Mouse (Mus musculus) midbrain, embryonic 15.5 days (tissue): ENCODE measurements around the gene Nuf2. TPM values are rescaled to one million over a fixed set of nuclear protein-coding genes. Genes with fewer than 3 reads are reported as not detected.
"Not testable (repeated sequence)": the region's sequence is repeated elsewhere in the genome, so short reads cannot be mapped to it uniquely, and the experiment has no call there.

Source experiments
- ATAC-seq: fragments of 200-750 bp; cut with Nextera tagmentation; replicated peaks from 2 replicates; pipeline ENCODE4 v1.8.0; 2017; ENCODE audit warnings: moderate TSS enrichment
- H3K27ac ChIP-seq: fragments of 300-500 bp; sonication (generic); 2 replicates; pipeline ENCODE4 v1.5.1; 2015; ENCODE audit warnings: mild to moderate bottlenecking, inconsistent platforms
- H3K27me3 ChIP-seq: fragments of 300-500 bp; sonication (generic); replicated peaks from 2 replicates; pipeline ENCODE4 v1.6.1; 2015; ENCODE audit warnings: inconsistent platforms
- H3K36me3 ChIP-seq: fragments of 300-500 bp; sonication (generic); replicated peaks from 2 replicates; pipeline ENCODE4 v1.6.1; 2015; ENCODE audit warnings: inconsistent platforms
- H3K4me1 ChIP-seq: fragments of 300-500 bp; sonication (generic); 2 replicates; pipeline ENCODE4 v1.6.1; 2015; ENCODE audit warnings: inconsistent platforms
- H3K4me2 ChIP-seq: fragments of 300-500 bp; sonication (generic); 2 replicates; pipeline ENCODE4 v1.6.1; 2015; ENCODE audit warnings: inconsistent platforms, mild to moderate bottlenecking, moderate library complexity
- H3K4me3 ChIP-seq: fragments of 300-500 bp; sonication (generic); 2 replicates; pipeline ENCODE4 v1.5.1; 2015; ENCODE audit warnings: mild to moderate bottlenecking, inconsistent platforms
- H3K9ac ChIP-seq: fragments of 300-500 bp; sonication (generic); 2 replicates; pipeline ENCODE4 v1.6.1; 2015; ENCODE audit warnings: mild to moderate bottlenecking, inconsistent platforms
- H3K9me3 ChIP-seq: fragments of 300-500 bp; sonication (generic); 2 replicates; pipeline ENCODE4 v1.6.1; 2016; ENCODE audit warnings: inconsistent platforms
- WGBS: fragments of 180-500 bp; shearing (Covaris S2); methylation state at CpG from one replicate; pipeline ENCODE4 v1.1.7; 2015; ENCODE audit warnings: mixed read lengths; 5-methylcytosine and 5-hydroxymethylcytosine counted together
- polyA plus RNA-seq: library from polyadenylated mRNA; unstranded; fragments of >200 nt; fragmentation: Nextera tagmentation; extraction: Ambion mirVana; gene quantifications from 2 replicates; pipeline ENCODE4 v1.2.1, GENCODE M21; 2015

Gene Nuf2
- 9.8 and 10.6 TPM in 2 replicates for polyA plus RNA-seq

- Histone ChIP-seq H3K36me3 (no peaks in the 10 kb centered on the region), H3K9ac (peak within 1 kb of the TSS; percentile 37), H3K9me3 (no peaks in the 10 kb centered on the region), H3K4me1 (peaks cover 10% of the 10 kb centered on the region), H3K4me2 (peak within 1 kb of the TSS; percentile 82), H3K4me3 (peak within 1 kb of the TSS; percentile 54), H3K27me3 (no peaks in the 10 kb centered on the region), H3K27ac (peak within 1 kb of the TSS; percentile 85)
- ATAC-seq, result peak; percentile 97
- under 1% methylated on average over 39 of the region's 39 CpGs for WGBS
Observed at GRCm38 (mm10) chr1:169530876-169531701, at the start of gene Nuf2. Nuf2 (minus strand) TSS chr1:169531464.

DNA sequence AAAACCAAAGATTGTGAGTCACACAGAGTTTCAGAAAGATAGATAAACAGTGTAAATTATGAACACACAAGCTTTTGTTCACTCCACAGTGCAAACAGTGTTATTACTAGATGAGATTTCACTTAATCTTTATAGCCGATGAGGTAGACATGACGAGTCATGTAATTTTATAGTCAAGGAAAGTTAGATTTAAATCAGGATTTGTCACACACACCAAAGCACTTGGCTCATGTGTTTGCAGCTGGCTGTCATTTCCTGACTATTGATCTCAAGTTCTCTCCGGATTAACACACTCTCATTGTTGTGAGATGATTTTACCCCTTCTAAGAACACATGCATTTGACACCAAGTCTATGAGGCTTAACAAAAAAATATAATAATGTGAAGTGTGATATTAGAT, 48.3 kb upstream of the Nuf2 start:
- Histone ChIP-seq H3K27me3 (no peaks in the 10 kb centered on the region), H3K4me2 (no peak overlapping the region), H3K9me3 (no peaks in the 10 kb centered on the region), H3K36me3 (no peaks in the 10 kb centered on the region), H3K4me1 (no peaks in the 10 kb centered on the region), H3K27ac (no peak overlapping the region), H3K9ac (no peak overlapping the region), H3K4me3 (no peak overlapping the region)
- ATAC-seq, result no peak
- 65% methylated on average over 3 of the region's 3 CpGs for WGBS

- no peaks in the 10 kb centered on the region for H3K27me3 ChIP-seq
- H3K27ac ChIP-seq, result no peak overlapping the region
- H3K9me3 ChIP-seq, result no peaks in the 10 kb centered on the region
- H3K36me3 ChIP-seq, result no peaks in the 10 kb centered on the region
- no peak for ATAC-seq
- H3K4me3 ChIP-seq, result no peak overlapping the region
- H3K4me1 ChIP-seq, result no peaks in the 10 kb centered on the region
- H3K4me2 ChIP-seq, result no peak overlapping the region
- H3K9ac ChIP-seq, result no peak overlapping the region
Observed at GRCm38 (mm10) chr1:169574136-169574535, 42.9 kb upstream of the Nuf2 start.

- Histone ChIP-seq H3K9me3 (no peaks in the 10 kb centered on the region), H3K4me2 (no peak overlapping the region), H3K27ac (no peak overlapping the region), H3K36me3 (no peaks in the 10 kb centered on the region), H3K4me3 (no peak overlapping the region), H3K9ac (no peak overlapping the region), H3K27me3 (no peaks in the 10 kb centered on the region), H3K4me1 (no peaks in the 10 kb centered on the region)
- WGBS, result 75% methylated on average over 2 of the region's 2 CpGs
- no peak for ATAC-seq
Observed at GRCm38 (mm10) chr1:169555621-169556020, 24.4 kb upstream of the Nuf2 start.

DNA sequence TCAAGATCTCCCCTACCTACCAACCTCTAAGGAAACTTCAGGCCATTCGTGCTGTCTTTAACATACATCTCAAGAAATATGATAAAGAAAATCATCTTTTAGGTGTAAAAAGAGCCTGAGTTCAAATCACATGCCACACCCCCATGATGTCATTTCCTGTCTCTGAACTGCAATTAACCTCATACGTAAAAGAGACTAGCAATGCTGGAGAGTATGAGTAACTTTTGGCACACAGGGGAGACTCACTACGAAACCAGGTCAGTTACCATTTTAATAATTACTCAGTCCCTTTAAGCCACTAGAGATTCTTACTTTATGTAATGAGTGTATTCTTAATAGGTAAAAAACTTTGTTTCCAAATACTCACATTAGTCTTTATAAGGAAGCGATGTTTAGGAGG, 23.8 kb upstream of the Nuf2 start:
- no peak overlapping the region for H3K27ac ChIP-seq
- H3K4me2 ChIP-seq, result no peak overlapping the region
- no peaks in the 10 kb centered on the region for H3K4me1 ChIP-seq
- no peaks in the 10 kb centered on the region for H3K36me3 ChIP-seq
- H3K9me3 ChIP-seq, result no peaks in the 10 kb centered on the region
- no peak overlapping the region for H3K9ac ChIP-seq
- WGBS, result 91% methylated on average over 4 of the region's 4 CpGs
- no peaks in the 10 kb centered on the region for H3K27me3 ChIP-seq
- ATAC-seq, result no peak
- no peak overlapping the region for H3K4me3 ChIP-seq

DNA sequence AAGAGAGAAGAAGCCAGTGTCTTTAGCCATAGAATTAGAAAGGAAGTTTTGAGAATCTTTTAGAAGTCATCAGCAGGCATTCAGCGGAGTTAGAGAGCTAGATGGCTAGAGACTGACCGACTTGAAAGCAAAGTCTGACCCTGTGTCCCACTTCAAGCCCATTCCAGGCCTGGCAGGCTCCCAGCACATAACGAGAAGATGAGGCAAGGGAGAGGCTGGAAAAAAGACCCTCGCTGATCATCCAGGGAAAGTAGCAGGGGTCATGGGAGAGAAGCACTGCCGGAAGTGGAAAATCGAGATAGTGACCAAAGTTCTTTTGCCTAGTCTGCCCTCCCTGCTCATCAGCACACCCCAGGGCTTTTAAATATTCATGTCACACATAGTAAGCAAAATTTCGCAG, 22.2 kb upstream of the Nuf2 start:
- H3K9me3 ChIP-seq, result no peaks in the 10 kb centered on the region
- ATAC-seq, result no peak
- H3K4me1 ChIP-seq, result no peaks in the 10 kb centered on the region
- H3K36me3 ChIP-seq, result no peaks in the 10 kb centered on the region
- H3K27me3 ChIP-seq, result no peaks in the 10 kb centered on the region
- no peak overlapping the region for H3K9ac ChIP-seq
- 87% methylated on average over 7 of the region's 7 CpGs for WGBS
- H3K27ac ChIP-seq, result no peak overlapping the region
- H3K4me3 ChIP-seq, result no peak overlapping the region
- H3K4me2 ChIP-seq, result no peak overlapping the region

DNA sequence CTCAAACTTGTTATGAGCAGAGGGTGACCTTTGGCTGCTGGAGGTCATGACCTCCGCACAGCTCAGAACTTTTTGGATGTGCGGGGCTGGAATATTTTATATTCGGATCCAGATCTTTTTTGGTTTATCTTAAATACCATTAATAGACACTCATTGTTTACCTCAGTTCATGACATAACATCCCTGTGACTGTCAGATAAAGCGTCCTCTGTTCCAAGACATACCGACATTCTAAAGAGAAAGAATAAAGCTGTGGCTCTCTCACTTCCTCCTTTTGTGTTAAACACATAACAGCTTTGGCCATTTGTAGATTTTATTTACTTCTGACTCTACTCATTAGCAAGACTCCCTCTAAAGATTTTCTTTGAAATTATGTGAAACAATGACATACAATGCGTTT, 9.2 kb upstream of the Nuf2 start:
- no peak for ATAC-seq
- Histone ChIP-seq H3K9me3 (no peaks in the 10 kb centered on the region), H3K9ac (no peak overlapping the region), H3K27ac (no peak overlapping the region), H3K4me1 (no peaks in the 10 kb centered on the region), H3K4me2 (no peak overlapping the region), H3K36me3 (no peaks in the 10 kb centered on the region), H3K27me3 (no peaks in the 10 kb centered on the region), H3K4me3 (no peak overlapping the region)
- 88% methylated on average over 6 of the region's 6 CpGs for WGBS

GRCm38 (mm10) chr1:169531702-169532535, 655 bp upstream of the Nuf2 start:
- Histone ChIP-seq H3K4me2 (peak overlapping the region; percentile 82), H3K9me3 (no peaks in the 10 kb centered on the region), H3K27me3 (no peaks in the 10 kb centered on the region), H3K4me3 (peak overlapping the region; percentile 54), H3K4me1 (peaks cover 10% of the 10 kb centered on the region), H3K36me3 (no peaks in the 10 kb centered on the region), H3K27ac (peak overlapping the region; percentile 85), H3K9ac (peak overlapping the region; percentile 37)
- peak; percentile 53 for ATAC-seq
- 11% methylated on average over 11 of the region's 11 CpGs for WGBS

DNA sequence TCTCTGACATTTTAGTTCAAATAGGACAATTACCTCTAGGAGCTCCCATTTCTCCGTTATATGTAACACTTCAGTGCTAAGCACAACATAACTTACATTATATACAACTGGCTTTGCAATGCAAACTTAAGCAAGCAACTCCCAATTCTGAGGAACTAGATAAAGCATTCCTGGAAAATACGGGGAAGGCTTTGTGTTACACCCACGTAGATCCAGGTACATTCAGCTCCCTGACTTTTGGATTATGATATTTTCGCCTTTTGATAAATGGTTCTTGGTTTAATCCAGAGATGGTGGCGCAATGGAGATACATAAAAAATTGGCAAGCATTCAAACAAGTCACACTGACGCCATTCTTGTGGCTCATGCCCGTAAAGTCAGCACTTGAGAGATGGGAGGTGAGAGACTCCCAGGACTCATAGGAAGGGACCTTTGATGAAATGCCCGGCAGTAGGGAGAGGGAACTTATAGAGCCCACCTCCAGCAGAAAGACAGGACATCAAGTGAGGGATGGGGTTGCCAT, 1.2 kb downstream of the Nuf2 start:
- H3K4me3 ChIP-seq, result peak overlapping the region; percentile 54; the same call in 1 of the 2 replicates
- H3K9ac ChIP-seq, result no peak overlapping the region
- H3K4me2 ChIP-seq, result peak overlapping the region; percentile 82
- no peaks in the 10 kb centered on the region for H3K36me3 ChIP-seq
- H3K4me1 ChIP-seq, result peaks cover 10% of the 10 kb centered on the region
- H3K9me3 ChIP-seq, result no peaks in the 10 kb centered on the region
- no peaks in the 10 kb centered on the region for H3K27me3 ChIP-seq
- 80% methylated on average over 8 of the region's 8 CpGs for WGBS
- no peak for ATAC-seq
- H3K27ac ChIP-seq, result no peak overlapping the region

DNA sequence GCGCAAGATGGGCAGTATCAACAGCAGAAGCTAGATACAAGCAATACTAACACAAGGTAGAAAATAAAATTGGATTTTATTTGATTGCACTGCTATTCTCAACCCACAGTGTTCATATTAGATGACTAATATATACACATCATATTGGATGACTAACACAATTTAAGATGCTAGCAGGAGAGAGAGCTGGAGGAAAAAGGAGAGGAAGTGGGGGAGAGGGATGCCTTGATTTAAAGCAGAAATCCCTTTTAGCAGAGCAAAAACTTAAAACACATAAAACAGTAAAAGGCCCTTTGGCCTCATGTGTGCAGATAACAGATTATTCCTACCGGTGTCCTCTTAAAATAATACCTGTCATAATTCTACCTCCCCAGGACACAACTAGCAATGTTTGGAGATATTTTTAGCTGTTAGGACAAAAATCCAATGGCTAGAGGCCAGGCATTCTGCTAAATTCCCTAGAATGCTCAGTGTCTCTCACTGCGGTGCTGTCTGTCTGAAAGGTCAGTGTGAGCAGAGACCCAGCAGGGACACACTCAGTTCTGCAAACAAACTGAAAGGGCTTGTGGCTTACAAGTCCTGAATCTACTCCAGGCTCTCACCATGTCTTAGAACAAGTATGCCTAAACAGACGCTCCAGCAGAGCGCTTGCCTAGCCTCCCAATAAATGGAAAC, 5.1 kb downstream of the Nuf2 start:
- 91% methylated on average over 5 of the region's 5 CpGs for WGBS
- no peak for ATAC-seq

DNA sequence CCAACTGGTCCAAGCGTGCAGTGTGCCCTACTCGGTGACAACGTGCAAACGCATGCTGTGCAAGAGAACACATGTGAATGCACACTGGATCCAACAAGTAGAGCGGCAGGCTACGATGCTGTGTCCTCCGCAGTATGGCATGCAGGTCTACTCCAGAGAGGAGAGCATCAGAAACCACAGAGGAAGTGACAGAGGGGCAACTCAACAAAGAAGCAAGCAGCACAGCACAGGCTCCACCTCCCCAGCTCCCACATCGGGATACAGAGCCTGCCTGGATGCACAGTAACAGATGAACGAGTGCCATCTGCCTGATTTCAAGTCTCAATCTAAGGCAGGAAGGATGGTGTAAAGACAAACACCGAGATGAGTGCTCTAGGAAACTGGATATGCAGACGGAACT, 11.9 kb downstream of the Nuf2 start:
- no peak overlapping the region for H3K27ac ChIP-seq
- H3K36me3 ChIP-seq, result no peaks in the 10 kb centered on the region
- WGBS, result 93% methylated on average over 11 of the region's 11 CpGs
- no peaks in the 10 kb centered on the region for H3K9me3 ChIP-seq
- H3K27me3 ChIP-seq, result no peaks in the 10 kb centered on the region
- no peak overlapping the region for H3K4me2 ChIP-seq
- no peak overlapping the region for H3K9ac ChIP-seq
- H3K4me3 ChIP-seq, result no peak overlapping the region
- no peak for ATAC-seq
- no peaks in the 10 kb centered on the region for H3K4me1 ChIP-seq

More for the DNA sequence above, 5.1 kb downstream of the Nuf2 start:
- Histone ChIP-seq H3K9me3 (no peaks in the 10 kb centered on the region), H3K36me3 (no peaks in the 10 kb centered on the region), H3K9ac (no peak overlapping the region), H3K4me2 (no peak overlapping the region), H3K27me3 (no peaks in the 10 kb centered on the region), H3K4me3 (no peak overlapping the region), H3K4me1 (peaks cover 10% of the 10 kb centered on the region), H3K27ac (no peak overlapping the region)

DNA sequence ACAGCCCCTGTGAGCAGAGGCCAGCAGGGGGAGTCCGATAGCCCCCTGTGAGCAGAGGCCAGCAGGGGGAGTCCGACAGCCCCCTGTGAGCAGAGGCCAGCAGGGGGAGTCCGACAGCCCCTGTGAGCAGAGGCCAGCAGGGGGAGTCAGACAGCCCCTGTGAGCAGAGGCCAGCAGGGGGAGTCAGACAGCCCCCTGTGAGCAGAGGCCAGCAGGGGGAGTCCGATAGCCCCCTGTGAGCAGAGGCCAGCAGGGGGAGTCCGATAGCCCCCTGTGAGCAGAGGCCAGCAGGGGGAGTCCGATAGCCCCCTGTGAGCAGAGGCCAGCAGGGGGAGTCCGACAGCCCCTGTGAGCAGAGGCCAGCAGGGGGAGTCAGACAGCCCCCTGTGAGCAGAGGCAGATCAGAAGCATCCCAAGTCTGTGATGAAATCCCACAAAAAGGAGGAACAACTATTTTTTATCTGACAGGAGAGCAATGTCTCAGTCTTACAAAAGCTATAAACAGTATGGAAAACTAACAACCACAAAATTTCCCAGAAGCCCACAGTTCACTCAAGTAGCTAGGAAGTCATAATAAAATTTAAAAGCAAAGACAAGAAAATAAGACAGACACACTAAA, 13.3 kb downstream of the Nuf2 start:
- H3K27me3 ChIP-seq, H3K27ac ChIP-seq, ATAC-seq, H3K4me2 ChIP-seq, H3K9me3 ChIP-seq, H3K36me3 ChIP-seq, H3K4me3 ChIP-seq, H3K9ac ChIP-seq, H3K4me1 ChIP-seq: not testable (repeated sequence)
- WGBS, result 93% methylated on average over 7 of the region's 7 CpGs
